Mouse (Mus musculus): ENCODE measurements around the gene Mapk3. TPM values are rescaled to one million over a fixed set of nuclear protein-coding genes. Genes with fewer than 3 reads are reported as not detected.

Mapk3 gene
- polyA plus RNA-seq, 1 experiment from 2014 or later = 65.2 TPM

DNA sequence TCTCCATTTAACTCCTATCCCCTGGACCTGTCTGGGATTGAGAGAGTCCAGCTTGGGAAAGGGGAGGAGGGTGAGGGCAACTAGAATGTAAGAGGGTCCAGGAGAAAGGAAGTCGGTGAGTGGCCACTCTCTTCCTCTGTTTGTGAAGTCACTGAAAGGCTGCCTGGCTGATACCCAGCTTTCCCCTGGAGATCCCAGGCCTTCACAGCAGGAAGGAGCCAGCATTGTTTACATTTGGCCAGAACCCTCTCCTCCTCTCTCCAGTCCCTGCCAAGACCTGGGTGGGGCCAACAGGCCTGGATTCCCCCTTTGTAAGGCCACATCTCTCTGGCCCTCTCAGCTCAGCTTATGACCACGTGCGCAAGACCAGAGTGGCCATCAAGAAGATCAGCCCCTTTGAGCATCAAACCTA lies 996 bp downstream of the Mapk3 start:
- Histone ChIP-seq H3K9me3 (no peaks in the 10 kb centered on the region), H3K4me2 (peak overlapping the region; percentile 90), H3K4me3 (peak overlapping the region; percentile 78), H3K9ac (peak overlapping the region; percentile 78), H3K36me3 (peaks cover 26% of the 10 kb centered on the region), H3K4me1 (peaks cover 36% of the 10 kb centered on the region), H3K27ac (peak overlapping the region; percentile 89), H3K27me3 (no peaks in the 10 kb centered on the region)
- WGBS = 22% methylated on average over 3 of the region's 3 CpGs
- no peak; the same call in 1 of the 2 replicates for ATAC-seq (ENCODE audit: insufficient number of reproducible peaks, low FRiP score, low TSS enrichment, low read depth)

DNA sequence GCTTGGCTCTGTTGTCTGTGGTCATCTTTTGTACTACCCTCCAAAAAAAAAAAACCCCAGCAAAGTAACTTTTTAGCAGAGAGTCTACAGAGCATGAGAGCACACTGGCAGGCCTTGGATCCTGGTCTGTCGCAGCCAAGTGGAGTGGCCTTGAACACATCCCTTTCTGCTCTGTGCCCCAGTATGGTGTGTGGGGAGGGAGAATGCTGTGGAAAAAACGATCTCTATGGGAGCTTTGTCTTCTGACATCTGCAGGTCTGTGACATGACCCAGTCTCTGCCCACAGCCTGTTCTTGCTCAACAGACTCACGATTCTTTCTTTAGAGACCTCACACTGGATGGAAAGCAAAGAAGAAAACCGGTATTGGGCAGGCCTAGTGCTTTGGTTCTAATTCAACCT lies 1.6 kb downstream of the Mapk3 start:
- 65% methylated on average over 4 of the region's 4 CpGs for WGBS
- H3K27ac ChIP-seq = peak overlapping the region; percentile 89
- ATAC-seq (ENCODE audit: insufficient number of reproducible peaks, low FRiP score, low TSS enrichment, low read depth) = no peak
- peak overlapping the region; percentile 78 for H3K4me3 ChIP-seq
- no peaks in the 10 kb centered on the region for H3K27me3 ChIP-seq
- H3K36me3 ChIP-seq = peaks cover 30% of the 10 kb centered on the region
- no peak overlapping the region for H3K9ac ChIP-seq
- H3K4me2 ChIP-seq = peak overlapping the region; percentile 90
- H3K9me3 ChIP-seq = no peaks in the 10 kb centered on the region
- peaks cover 36% of the 10 kb centered on the region for H3K4me1 ChIP-seq

DNA sequence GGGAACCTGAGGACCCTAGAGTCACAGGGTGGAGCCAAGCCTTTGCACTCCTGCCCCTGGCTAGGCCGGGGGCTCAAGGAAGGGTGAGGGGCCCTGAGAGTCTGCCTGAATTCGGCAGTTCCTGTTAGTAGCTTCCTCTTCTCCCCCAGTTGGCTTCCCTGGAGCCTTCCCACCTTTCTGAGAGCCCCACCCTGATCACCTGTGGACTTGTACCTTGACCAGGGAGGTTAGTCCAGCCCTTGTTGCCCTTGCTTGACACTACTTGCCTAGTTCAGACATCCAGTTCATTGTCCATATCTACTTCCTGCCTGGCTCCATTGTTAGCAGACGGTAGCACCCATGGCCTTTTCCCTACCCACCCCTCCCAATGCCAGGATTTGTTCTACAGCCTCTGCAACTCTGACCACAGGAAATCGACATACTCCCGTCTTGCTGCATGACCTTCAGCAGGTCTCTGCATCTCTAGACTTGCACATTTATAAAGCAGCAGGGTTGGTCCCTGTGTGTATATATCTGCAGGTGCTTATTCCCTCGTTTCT lies 2.2 kb downstream of the Mapk3 start:
- Histone ChIP-seq H3K9me3 (no peaks in the 10 kb centered on the region), H3K4me2 (0 out of 2 replicates have a peak overlapping the region, but pooled peaks have one; percentile 90), H3K4me1 (peaks cover 36% of the 10 kb centered on the region), H3K27me3 (no peaks in the 10 kb centered on the region), H3K9ac (no peak overlapping the region), H3K36me3 (peaks cover 37% of the 10 kb centered on the region), H3K4me3 (no peak overlapping the region), H3K27ac (peak overlapping the region; percentile 89; the same call in 1 of the 2 replicates)
- no peak for ATAC-seq (ENCODE audit: insufficient number of reproducible peaks, low FRiP score, low TSS enrichment, low read depth)
- WGBS = 71% methylated on average over 6 of the region's 6 CpGs

DNA sequence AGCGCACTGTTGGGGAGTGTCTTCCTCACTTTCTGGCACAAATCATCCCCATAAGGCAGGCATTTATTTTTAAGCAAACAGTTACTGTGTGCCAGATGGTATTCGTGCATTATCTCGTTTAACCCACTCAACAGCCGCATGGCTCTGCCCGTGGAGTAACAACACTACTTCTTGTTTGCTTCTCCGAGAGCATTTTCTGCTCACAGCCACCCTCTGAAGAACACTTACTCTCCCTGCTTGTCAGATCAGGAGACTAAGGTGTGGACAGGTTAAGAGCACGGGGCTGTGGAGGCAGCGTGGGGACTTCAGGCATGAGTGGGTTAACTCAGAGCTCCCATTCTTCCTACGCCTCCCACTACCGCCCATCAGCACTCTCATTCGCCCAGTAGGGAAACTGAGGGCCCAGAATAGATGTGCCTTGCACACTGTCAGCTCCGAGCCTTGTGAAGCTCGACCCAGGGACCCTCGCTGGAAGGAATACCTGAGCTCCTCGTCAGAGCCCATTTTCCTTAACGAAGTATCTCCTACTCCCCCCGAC lies 3.1 kb downstream of the Mapk3 start:
- Histone ChIP-seq H3K4me2 (0 out of 2 replicates have a peak overlapping the region, but pooled peaks have one; percentile 12), H3K27me3 (no peaks in the 10 kb centered on the region), H3K36me3 (peaks cover 46% of the 10 kb centered on the region), H3K4me3 (peak overlapping the region; percentile 12; the same call in 1 of the 2 replicates), H3K9ac (no peak overlapping the region), H3K27ac (peak overlapping the region; percentile 4; the same call in 1 of the 2 replicates), H3K9me3 (no peaks in the 10 kb centered on the region), H3K4me1 (peaks cover 36% of the 10 kb centered on the region)
- 64% methylated on average over 17 of the region's 17 CpGs for WGBS
- ATAC-seq (ENCODE audit: insufficient number of reproducible peaks, low FRiP score, low TSS enrichment, low read depth) = no peak

GRCm38 (mm10) chr7:126765540-126765939 lies 6.1 kb downstream of the Mapk3 start:
- Histone ChIP-seq H3K4me2 (no peak overlapping the region), H3K4me1 (peaks cover 27% of the 10 kb centered on the region), H3K9ac (no peak overlapping the region), H3K4me3 (no peak overlapping the region), H3K27me3 (no peaks in the 10 kb centered on the region), H3K27ac (no peak overlapping the region), H3K9me3 (no peaks in the 10 kb centered on the region), H3K36me3 (peaks cover 76% of the 10 kb centered on the region)
- WGBS = 90% methylated on average over 9 of the region's 9 CpGs
- no peak for ATAC-seq (ENCODE audit: insufficient number of reproducible peaks, low FRiP score, low TSS enrichment, low read depth)

DNA sequence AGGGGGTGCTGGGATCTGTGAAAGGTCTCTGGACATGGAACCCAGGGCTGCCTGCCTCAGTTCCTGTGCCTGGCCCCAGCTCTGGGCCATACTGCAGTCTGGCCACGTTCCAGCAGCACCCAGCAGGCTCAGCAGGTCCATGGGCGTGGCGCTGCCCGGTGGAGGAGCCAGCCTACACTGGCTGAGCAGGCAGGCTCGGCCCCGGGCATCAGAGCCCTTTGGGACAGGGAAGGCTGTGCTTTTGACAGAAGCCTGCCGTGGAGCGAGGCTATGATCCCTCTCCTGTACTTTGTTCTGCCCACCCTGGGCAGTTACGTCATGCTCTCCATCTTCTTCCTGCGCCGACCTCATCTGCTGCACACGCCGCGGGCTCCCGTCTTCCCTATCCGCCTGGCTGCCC lies 6.8 kb downstream of the Mapk3 start, which contains the start of gene Gdpd3:
Gene Gdpd3, plus strand, starts transcription at position 134 of the 400 bp plus-strand sequence.
- Histone ChIP-seq H3K9ac (no peak within 1 kb of the TSS), H3K27ac (0 out of 2 replicates have a peak within 1 kb of the TSS, but pooled peaks have one; percentile 22), H3K4me1 (peaks cover 20% of the 10 kb centered on the region), H3K27me3 (no peaks in the 10 kb centered on the region), H3K4me2 (no peak within 1 kb of the TSS), H3K9me3 (no peaks in the 10 kb centered on the region), H3K4me3 (no peak within 1 kb of the TSS), H3K36me3 (peaks cover 83% of the 10 kb centered on the region)
- WGBS = 85% methylated on average over 16 of the region's 16 CpGs
- no peak for ATAC-seq (ENCODE audit: insufficient number of reproducible peaks, low FRiP score, low TSS enrichment, low read depth)

GRCm38 (mm10) chr7:126767001-126767400 lies 7.6 kb downstream of the Mapk3 start:
- Histone ChIP-seq H3K4me2 (no peak overlapping the region), H3K27me3 (no peaks in the 10 kb centered on the region), H3K27ac (no peak overlapping the region), H3K9ac (no peak overlapping the region), H3K4me3 (no peak overlapping the region), H3K36me3 (peaks cover 86% of the 10 kb centered on the region), H3K9me3 (no peaks in the 10 kb centered on the region), H3K4me1 (peaks cover 13% of the 10 kb centered on the region; the same call in 1 of the 2 replicates)
- WGBS = 87% methylated on average over 8 of the region's 8 CpGs
- ATAC-seq (ENCODE audit: insufficient number of reproducible peaks, low FRiP score, low TSS enrichment, low read depth) = no peak

DNA sequence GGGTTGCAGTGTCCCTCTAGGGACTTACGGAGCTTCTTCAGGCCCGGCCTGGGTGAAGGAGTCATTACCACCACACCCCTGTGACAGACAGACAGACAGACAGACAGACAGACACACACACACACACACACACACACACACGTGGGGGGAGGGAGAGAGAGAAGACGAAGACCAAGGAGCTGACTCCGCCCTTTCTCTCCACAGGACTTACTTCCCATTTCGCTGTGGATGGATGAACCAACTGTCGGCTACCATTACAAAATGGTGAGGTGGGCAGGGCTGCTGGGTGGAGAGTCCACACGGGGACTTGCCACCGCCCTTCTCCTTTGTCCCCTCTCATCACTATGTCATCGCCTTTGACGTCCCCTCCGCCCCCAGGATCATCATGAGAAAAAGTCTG lies 11.4 kb downstream of the Mapk3 start:
- Histone ChIP-seq H3K27ac (no peak overlapping the region), H3K27me3 (no peaks in the 10 kb centered on the region), H3K36me3 (peaks cover 61% of the 10 kb centered on the region), H3K4me1 (peaks cover 3% of the 10 kb centered on the region), H3K4me3 (no peak overlapping the region), H3K9me3 (no peaks in the 10 kb centered on the region), H3K9ac (no peak overlapping the region), H3K4me2 (no peak overlapping the region)
- no peak for ATAC-seq (ENCODE audit: insufficient number of reproducible peaks, low FRiP score, low TSS enrichment, low read depth)
- 80% methylated on average over 12 of the region's 12 CpGs for WGBS

DNA sequence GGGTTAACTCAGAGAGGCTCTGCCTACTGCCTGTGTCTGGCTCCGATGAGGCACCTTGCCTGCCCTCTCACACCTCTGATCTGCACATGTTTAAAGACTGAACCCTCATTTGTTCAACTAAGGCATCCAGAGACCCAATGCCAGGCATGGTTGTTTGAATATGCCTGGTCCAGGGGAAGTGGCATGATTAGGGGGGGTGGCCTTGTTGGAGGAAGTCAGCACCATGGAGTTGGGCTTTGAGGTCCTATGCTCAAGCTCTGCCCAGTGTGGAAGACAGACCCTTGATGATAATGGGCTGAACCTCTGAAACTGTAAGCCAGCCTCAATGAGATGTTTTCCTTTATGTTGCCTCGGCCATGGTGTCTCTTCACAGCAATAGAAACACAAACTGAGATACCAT lies 13.9 kb downstream of the Mapk3 start:
- no peak overlapping the region for H3K4me2 ChIP-seq
- H3K9ac ChIP-seq = no peak overlapping the region
- no peak overlapping the region for H3K4me3 ChIP-seq
- 64% methylated on average over 2 of the region's 2 CpGs for WGBS
- no peaks in the 10 kb centered on the region for H3K9me3 ChIP-seq
- peaks cover 36% of the 10 kb centered on the region for H3K36me3 ChIP-seq
- peaks cover 24% of the 10 kb centered on the region for H3K4me1 ChIP-seq
- no peaks in the 10 kb centered on the region for H3K27me3 ChIP-seq
- no peak overlapping the region for H3K27ac ChIP-seq
- no peak for ATAC-seq (ENCODE audit: insufficient number of reproducible peaks, low FRiP score, low TSS enrichment, low read depth)

- H3K9ac ChIP-seq = no peak overlapping the region
- no peak overlapping the region for H3K27ac ChIP-seq
- no peak overlapping the region for H3K4me3 ChIP-seq
- ATAC-seq (ENCODE audit: insufficient number of reproducible peaks, low FRiP score, low TSS enrichment, low read depth) = no peak
- H3K9me3 ChIP-seq = no peaks in the 10 kb centered on the region
- H3K4me2 ChIP-seq = no peak overlapping the region
- WGBS = 69% methylated on average over 2 of the region's 2 CpGs
- peaks cover 25% of the 10 kb centered on the region for H3K4me1 ChIP-seq
- H3K36me3 ChIP-seq = peaks cover 28% of the 10 kb centered on the region
- no peaks in the 10 kb centered on the region for H3K27me3 ChIP-seq
These were observed 15.1 kb downstream of the Mapk3 start for GRCm38 (mm10) chr7:126774463-126774862.

DNA sequence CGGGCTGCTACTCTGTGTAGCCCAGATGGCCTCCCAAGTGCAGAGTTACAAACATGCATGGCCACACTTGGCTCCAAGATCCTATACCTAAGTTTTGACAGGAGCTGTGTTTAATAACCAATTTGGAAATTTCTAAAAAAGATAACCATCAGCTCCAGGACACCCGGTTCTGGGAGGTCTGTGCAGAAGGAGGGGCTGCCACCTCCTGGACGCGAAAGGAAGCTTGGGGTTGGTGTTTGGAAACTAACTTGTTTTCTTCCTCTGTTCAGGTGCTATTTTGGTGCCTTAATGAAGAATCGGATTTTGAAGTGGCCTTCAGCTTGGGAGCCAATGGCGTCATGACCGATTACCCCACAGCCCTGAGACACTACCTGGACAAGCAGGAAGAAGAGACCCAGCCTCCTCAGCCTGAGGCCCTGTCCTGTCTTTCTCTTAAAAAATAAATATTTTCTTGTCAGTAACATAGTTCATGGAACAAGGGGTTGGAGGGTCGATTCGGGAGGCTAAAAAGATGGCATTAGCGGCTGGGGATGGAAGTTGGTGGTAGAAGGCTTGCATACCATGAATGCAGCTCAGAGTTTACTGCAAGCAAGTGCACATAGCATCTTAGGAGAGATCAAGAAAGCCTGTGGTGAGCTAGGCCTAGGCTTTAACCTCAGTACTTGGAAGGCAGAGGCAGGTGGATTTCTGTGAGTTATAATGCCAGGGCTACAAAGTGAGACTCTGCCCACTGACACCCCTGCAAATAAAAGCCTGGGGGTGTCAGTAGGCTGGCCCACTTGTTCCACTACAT lies 16.0 kb downstream of the Mapk3 start:
- no peaks in the 10 kb centered on the region for H3K9me3 ChIP-seq
- no peak overlapping the region for H3K4me2 ChIP-seq
- peaks cover 33% of the 10 kb centered on the region for H3K4me1 ChIP-seq
- H3K27me3 ChIP-seq = no peaks in the 10 kb centered on the region
- ATAC-seq (ENCODE audit: insufficient number of reproducible peaks, low FRiP score, low TSS enrichment, low read depth) = no peak
- 76% methylated on average over 10 of the region's 10 CpGs for WGBS
- peak overlapping the region; percentile 86; the same call in 1 of the 2 replicates for H3K27ac ChIP-seq
- H3K4me3 ChIP-seq = 0 out of 2 replicates have a peak overlapping the region, but pooled peaks have one; percentile 69
- no peak overlapping the region for H3K9ac ChIP-seq
- peaks cover 19% of the 10 kb centered on the region for H3K36me3 ChIP-seq

GRCm38 (mm10) chr7:126775978-126776234 lies 16.5 kb downstream of the Mapk3 start:
- peaks cover 38% of the 10 kb centered on the region for H3K4me1 ChIP-seq
- 47% methylated on average over 3 of the region's 3 CpGs for WGBS

More at GRCm38 (mm10) chr7:126775978-126776234, 16.5 kb downstream of the Mapk3 start:
- ATAC-seq (ENCODE audit: insufficient number of reproducible peaks, low FRiP score, low TSS enrichment, low read depth) = no peak
- H3K4me2 ChIP-seq = peak overlapping the region; percentile 78; the same call in 1 of the 2 replicates
- 0 out of 2 replicates have a peak overlapping the region, but pooled peaks have one; percentile 69 for H3K4me3 ChIP-seq
- no peaks in the 10 kb centered on the region for H3K27me3 ChIP-seq
- no peak overlapping the region for H3K9ac ChIP-seq
- H3K36me3 ChIP-seq = peaks cover 14% of the 10 kb centered on the region
- H3K9me3 ChIP-seq = no peaks in the 10 kb centered on the region
- H3K27ac ChIP-seq = peak overlapping the region; percentile 86

Data from limb, embryonic 15.5 days (tissue).